Comparison of ENCODE assay signal across 29 mouse cellular contexts in the genomic region with DNA sequence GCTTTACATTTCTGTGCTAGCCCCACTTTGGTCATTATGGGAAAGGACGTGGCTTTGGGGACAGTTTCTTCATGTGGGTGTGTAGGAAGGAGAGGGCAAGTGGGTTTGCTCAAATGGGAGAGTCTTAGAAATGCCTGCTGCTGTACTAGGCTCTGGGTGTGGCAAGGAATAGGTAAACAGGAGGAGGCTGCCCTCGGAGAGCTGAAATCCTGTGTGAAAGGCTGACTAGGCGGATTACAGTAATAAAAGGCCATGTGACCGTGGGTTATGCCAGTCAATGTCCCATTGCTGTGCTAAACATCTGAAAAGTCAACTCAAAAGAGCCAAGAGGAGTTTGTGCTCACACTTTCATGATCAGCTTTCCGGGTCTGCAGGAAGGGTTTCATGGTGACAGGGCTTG. TPM values are rescaled to one million over a fixed set of nuclear protein-coding genes. Genes with fewer than 3 reads are reported as not detected.
A peak's percentile ranks its signal among the peaks of the same experiment; 100 is the strongest.
DNase-seq lines count a peak whose midpoint lies in the region; ATAC-seq lines count a peak whose summit lies in the region.
"Had no signal": no experiment of that assay in that cellular context is flagged by ENCODE, and none has a peak within 500 bp of the region (broad histone marks: within the 10 kb centered on the region; RNA-seq: fewer than 3 reads in every experiment).

No protein-coding gene starts in this region.

- H3K9me3 ChIP-seq in embryonic facial prominence, embryonic 10.5 days, result 0 out of 2 replicates have a peak, but pooled peaks cover 8% of the 10 kb centered on the region
- H3K9me3 ChIP-seq in intestine, embryonic 16.5 days (ENCODE audit: control insufficient read depth, low read length), result no peaks in the 10 kb centered on the region
- H3K9me3 ChIP-seq in stomach, embryonic 15.5 days, result no peaks in the 10 kb centered on the region
- H3K9me3 ChIP-seq in midbrain, embryonic 11.5 days (ENCODE audit: control insufficient read depth, low read length), result no peaks in the 10 kb centered on the region
- H3K9me3 ChIP-seq: embryonic facial prominence, embryonic 15.5 days; kidney, embryonic 15.5 days; limb, embryonic 12.5 days; midbrain, embryonic 10.5 days had no signal

- ATAC-seq in intestine, embryonic 16.5 days, result peak; percentile 80
- peak; percentile 40; the same call in 1 of the 2 replicates for ATAC-seq in stomach, embryonic 15.5 days (ENCODE audit: insufficient read depth, low FRiP score, low read depth)
- ATAC-seq in midbrain, embryonic 11.5 days (ENCODE audit: low FRiP score), result no peak
- ATAC-seq in CD4-positive, CD25-positive, alpha-beta regulatory T cell, adult 4 months, result no peak
- ATAC-seq: forebrain, embryonic 14.5 days; midbrain, embryonic 16.5 days had no signal

- no peaks in the 10 kb centered on the region for H3K27me3 ChIP-seq in embryonic facial prominence, embryonic 10.5 days (replicated peaks; ENCODE audit: low read depth, poor library complexity, severe bottlenecking)
- H3K27me3 ChIP-seq in intestine, embryonic 16.5 days (replicated peaks; ENCODE audit: control insufficient read depth, insufficient read depth, low read length), result no peaks in the 10 kb centered on the region
- no peaks in the 10 kb centered on the region for H3K27me3 ChIP-seq in stomach, embryonic 15.5 days (replicated peaks)
- H3K27me3 ChIP-seq in midbrain, embryonic 11.5 days (ENCODE audit: control insufficient read depth, insufficient read depth, low read length), result no peaks in the 10 kb centered on the region
- H3K27me3 ChIP-seq: embryonic facial prominence, embryonic 15.5 days; kidney, embryonic 15.5 days; limb, embryonic 12.5 days had no signal

- no peak overlapping the region for H3K4me3 ChIP-seq in embryonic facial prominence, embryonic 10.5 days
- H3K4me3 ChIP-seq in intestine, embryonic 16.5 days (ENCODE audit: low read length), result no peak overlapping the region
- H3K4me3 ChIP-seq in stomach, embryonic 15.5 days (replicated peaks), result no peak overlapping the region
- H3K4me3 ChIP-seq in midbrain, embryonic 11.5 days (ENCODE audit: low read depth, low read length), result no peak overlapping the region
- H3K4me3 ChIP-seq: embryonic facial prominence, embryonic 15.5 days; gastrocnemius, adult 2 months; kidney, embryonic 15.5 days; left cerebral cortex, adult 2 months; limb, embryonic 12.5 days; midbrain, embryonic 10.5 days had no signal

- H3K9ac ChIP-seq in intestine, embryonic 16.5 days (ENCODE audit: low read depth, low read length), result no peak overlapping the region
- H3K9ac ChIP-seq in stomach, embryonic 15.5 days, result no peak overlapping the region
- no peak overlapping the region for H3K9ac ChIP-seq in midbrain, embryonic 11.5 days (ENCODE audit: low read length)
- H3K9ac ChIP-seq: embryonic facial prominence, embryonic 15.5 days; hindbrain, embryonic 14.5 days; kidney, embryonic 15.5 days; limb, embryonic 12.5 days had no signal

- H3K36me3 ChIP-seq in embryonic facial prominence, embryonic 10.5 days (replicated peaks), result no peaks in the 10 kb centered on the region
- no peaks in the 10 kb centered on the region for H3K36me3 ChIP-seq in intestine, embryonic 16.5 days (ENCODE audit: control insufficient read depth, insufficient read depth, low read length)
- H3K36me3 ChIP-seq in stomach, embryonic 15.5 days, result no peaks in the 10 kb centered on the region
- H3K36me3 ChIP-seq in midbrain, embryonic 11.5 days (ENCODE audit: control insufficient read depth, insufficient read depth, low read length), result no peaks in the 10 kb centered on the region
- H3K36me3 ChIP-seq: embryonic facial prominence, embryonic 15.5 days; kidney, embryonic 15.5 days; limb, embryonic 12.5 days; midbrain, embryonic 10.5 days had no signal

- WGBS in embryonic facial prominence, embryonic 10.5 days, result 80% methylated on average over 5 of the region's 5 CpGs
- WGBS in intestine, embryonic 16.5 days, result 37% methylated on average over 5 of the region's 5 CpGs
- 38% methylated on average over 5 of the region's 5 CpGs for WGBS in stomach, embryonic 15.5 days
- WGBS in midbrain, embryonic 11.5 days, result 75% methylated on average over 5 of the region's 5 CpGs

- peak; percentile 47 for DNase-seq in kidney, postnatal 10 days
- no peak for DNase-seq in kidney, postnatal 14 days
- DNase-seq in embryonic facial prominence, embryonic 10.5 days (ENCODE audit: low spot score), result no peak
- DNase-seq in midbrain, embryonic 11.5 days (ENCODE audit: low spot score, missing footprints), result no peak
- DNase-seq: adrenal gland, adult 2 months; adrenal gland, postnatal 36 days; cerebellum, adult 18-20 months; cerebellum, postnatal 10 days; gastrocnemius, adult 2 months; gastrocnemius, postnatal 36 days; heart, adult 18-20 months; heart, postnatal 4 days; lung, postnatal 10 days; right cerebral cortex, adult 18-20 months; thymus, adult 2 months; thymus, postnatal 36 days had no signal

- peak overlapping the region; percentile 10; the same call in 1 of the 2 replicates for H3K27ac ChIP-seq in embryonic facial prominence, embryonic 10.5 days (replicated peaks)
- peak overlapping the region; percentile 90 for H3K27ac ChIP-seq in intestine, embryonic 16.5 days (ENCODE audit: low read length)
- H3K27ac ChIP-seq in stomach, embryonic 15.5 days, result peak overlapping the region; percentile 67
- H3K27ac ChIP-seq in midbrain, embryonic 11.5 days (ENCODE audit: low read depth, low read length), result no peak overlapping the region
- H3K27ac ChIP-seq: embryonic facial prominence, embryonic 15.5 days; gastrocnemius, adult 2 months; hindbrain, embryonic 14.5 days; kidney, embryonic 15.5 days; left cerebral cortex, adult 2 months; limb, embryonic 12.5 days; midbrain, embryonic 10.5 days had no signal

- H3K4me1 ChIP-seq in embryonic facial prominence, embryonic 10.5 days, result peaks cover 37% of the 10 kb centered on the region
- peaks cover 16% of the 10 kb centered on the region for H3K4me1 ChIP-seq in intestine, embryonic 16.5 days (ENCODE audit: control insufficient read depth, insufficient read depth, low read length)
- H3K4me1 ChIP-seq in stomach, embryonic 15.5 days, result no peaks in the 10 kb centered on the region
- H3K4me1 ChIP-seq in midbrain, embryonic 11.5 days (ENCODE audit: control insufficient read depth, insufficient read depth, low read length), result no peaks in the 10 kb centered on the region
- H3K4me1 ChIP-seq: embryonic facial prominence, embryonic 15.5 days had no signal

- H3K4me2 ChIP-seq in intestine, embryonic 16.5 days (ENCODE audit: low read depth, low read length), result no peak overlapping the region
- no peak overlapping the region for H3K4me2 ChIP-seq in stomach, embryonic 15.5 days
- H3K4me2 ChIP-seq in midbrain, embryonic 11.5 days, result no peak overlapping the region
- H3K4me2 ChIP-seq: embryonic facial prominence, embryonic 15.5 days; heart, embryonic 11.5 days; hindbrain, embryonic 14.5 days; kidney, embryonic 15.5 days; limb, embryonic 12.5 days; liver, embryonic 11.5 days had no signal

RNA-seq across cellular contexts. Expression of a gene that starts 17.7 kb away (rescaled TPM):
- polyA plus RNA-seq in embryonic facial prominence, embryonic 10.5 days (2016; fragmentation: Nextera tagmentation; extraction: Ambion mirVana), result 2.6 and 3.2 TPM in 2 replicates
- polyA plus RNA-seq in intestine, embryonic 16.5 days (2015; fragmentation: Nextera tagmentation; extraction: Ambion mirVana), result 2.9 and 3.0 TPM in 2 replicates
- 4.2 and 4.5 TPM in 2 replicates for polyA plus RNA-seq in stomach, embryonic 15.5 days (2015; fragmentation: Nextera tagmentation; extraction: Ambion mirVana)
- 1.9 and 2.5 TPM in 2 replicates for polyA plus RNA-seq in midbrain, embryonic 11.5 days (2014; fragmentation: Nextera tagmentation; extraction: Ambion mirVana)
- not detected for polyA plus RNA-seq in CD4-positive, CD25-positive, alpha-beta regulatory T cell, adult 4 months (2017; shearing (Covaris generic))

Comparison
In these comparisons a context has a peak if more than half of its experiments do, and no peak if none do; other contexts are left out.
1. ATAC-seq: peak in intestine, embryonic 16.5 days (single experiment) and stomach, embryonic 15.5 days (single experiment); none in midbrain, embryonic 11.5 days (single experiment) and CD4-positive, CD25-positive, alpha-beta regulatory T cell, adult 4 months (single experiment).